Mouse (Mus musculus) embryo, embryonic 9.5 days (tissue): Measurements from ENCODE around the gene Fam171a2.

Source experiments
- DNase-seq: peaks from one replicate; pipeline ENCODE4 v3.0.0-alpha.2; 2017; ENCODE audit errors: extremely low spot score

Fam171a2 gene

DNA sequence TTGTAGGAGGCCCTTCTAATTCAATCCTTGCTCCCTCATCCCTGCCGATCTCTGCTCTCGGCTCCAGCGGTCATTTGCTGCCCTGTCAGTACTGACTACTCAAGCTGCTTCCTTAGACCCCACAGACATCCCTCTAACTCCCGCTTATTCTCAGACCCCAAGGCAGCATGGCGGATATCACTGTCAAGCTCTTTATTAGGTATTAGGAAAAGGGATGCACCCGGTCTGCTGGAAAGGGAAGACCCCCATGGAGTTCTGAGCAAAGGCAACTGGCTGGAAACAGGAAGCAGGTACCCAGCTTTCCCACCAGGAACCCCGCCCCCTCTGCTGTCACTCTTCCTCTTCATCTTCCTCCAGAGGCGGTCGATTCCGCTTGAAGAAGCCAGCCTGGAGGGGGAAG, 5.6 kb upstream of the Fam171a2 start:
- DNase-seq: no peak

DNA sequence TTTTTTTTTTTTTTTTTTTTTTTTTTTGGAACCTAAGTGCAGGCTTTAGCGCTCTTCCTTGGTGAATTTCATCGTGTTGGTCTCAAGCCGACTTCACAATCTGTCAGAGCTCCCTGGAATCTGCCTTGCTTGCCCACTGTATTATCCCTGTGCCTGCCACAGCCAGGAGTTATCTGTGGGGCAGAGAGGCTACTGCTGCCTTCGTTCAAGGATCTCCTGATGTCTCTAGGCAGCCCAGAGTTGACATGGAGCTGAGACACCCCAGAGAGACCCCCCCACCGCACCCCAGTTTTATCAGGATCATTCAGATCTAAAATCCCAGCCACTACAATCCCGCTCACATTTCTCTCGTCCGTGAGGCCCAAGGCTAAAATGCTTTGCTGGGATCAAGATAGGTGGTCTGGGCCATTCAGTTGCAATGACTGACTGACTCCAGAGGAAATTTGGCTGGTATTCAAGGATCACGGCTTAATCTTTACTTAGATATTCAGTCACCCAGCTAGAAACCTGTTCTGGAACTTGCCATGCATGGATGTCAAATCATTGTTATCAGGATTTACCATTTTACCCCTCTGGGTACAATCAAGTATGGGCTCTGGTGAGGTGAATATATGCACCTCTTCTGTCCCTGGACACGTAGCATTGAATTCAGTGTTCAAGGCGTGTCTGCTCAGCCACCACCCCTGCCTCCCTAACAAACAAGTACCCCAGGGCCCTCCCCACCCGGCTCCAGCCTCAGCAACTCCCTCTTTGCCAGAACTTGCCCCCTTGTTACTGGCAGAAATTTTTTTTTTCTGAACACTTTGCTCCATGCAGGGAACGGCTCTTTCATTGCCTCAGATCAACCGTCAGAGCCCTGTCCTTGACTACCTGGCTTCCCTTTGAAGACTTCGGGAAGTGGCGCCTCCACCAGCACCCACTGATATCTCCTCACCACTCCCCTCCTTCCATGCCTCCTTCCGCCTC, 1.8 kb upstream of the Fam171a2 start:
- DNase-seq: no peak

DNA sequence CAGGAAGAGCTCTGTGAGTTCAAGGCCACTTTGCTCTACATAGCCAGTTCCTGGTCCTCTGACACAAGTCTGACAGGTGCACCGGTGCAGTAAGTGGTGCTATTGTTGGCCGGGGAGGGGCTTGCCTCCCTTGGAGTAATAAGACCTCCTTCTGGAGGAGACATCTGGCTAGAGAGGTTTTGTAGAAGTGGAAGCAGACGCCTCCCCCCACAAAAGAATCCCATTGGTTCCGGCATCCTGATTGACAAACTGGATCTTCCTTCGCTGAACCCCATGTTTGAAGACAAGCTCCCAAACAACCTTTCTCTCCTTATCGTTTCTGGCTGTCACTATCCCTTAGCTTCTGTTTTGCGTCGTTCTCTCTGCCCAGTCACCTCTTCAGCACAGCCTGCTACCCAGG, 845 bp upstream of the Fam171a2 start:
- no peak for DNase-seq

DNA sequence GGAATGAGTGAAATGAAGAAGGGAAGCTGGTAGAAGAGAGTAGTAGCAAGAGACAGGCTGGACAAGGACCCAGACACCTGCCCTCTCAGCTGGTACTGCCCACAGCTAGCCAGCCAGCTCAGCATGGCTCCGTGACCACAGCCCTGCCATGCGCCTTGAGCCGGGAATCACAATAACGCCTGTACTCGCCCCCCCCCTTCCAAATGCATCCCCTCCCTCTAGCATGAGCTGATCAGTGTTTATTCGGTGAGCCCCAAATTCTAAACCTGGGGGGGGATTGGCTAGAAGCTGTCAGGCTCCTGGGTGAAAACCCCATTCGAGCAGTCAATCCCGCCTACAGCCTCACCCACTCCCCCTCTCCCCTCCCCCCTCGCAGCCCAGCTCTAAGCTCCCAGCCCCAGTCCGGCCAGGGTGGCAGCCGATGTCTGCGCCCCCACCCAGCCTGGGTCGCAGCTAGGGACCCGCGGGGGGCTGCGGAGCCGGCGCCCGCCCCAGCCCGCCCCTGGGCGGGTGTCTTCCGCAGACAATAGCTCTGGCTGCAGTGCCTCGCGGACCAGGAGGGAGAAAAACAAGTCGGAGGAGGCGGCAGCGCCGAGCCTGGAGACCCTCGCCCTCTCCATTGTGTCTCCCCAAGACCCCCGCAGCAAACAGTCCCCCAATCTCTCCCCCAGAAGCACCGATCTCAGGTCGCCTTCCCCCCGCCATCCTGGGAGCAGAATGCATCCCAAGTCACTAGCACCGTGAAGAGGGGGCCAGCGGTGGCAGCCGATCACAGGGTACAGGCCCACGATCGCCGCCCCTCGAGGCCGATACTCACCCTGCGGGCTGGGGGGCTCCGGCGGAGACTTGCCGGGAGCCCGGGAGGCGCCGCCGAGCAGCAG, 661 bp downstream of the Fam171a2 start:
- peak; percentile 78 for DNase-seq

DNA sequence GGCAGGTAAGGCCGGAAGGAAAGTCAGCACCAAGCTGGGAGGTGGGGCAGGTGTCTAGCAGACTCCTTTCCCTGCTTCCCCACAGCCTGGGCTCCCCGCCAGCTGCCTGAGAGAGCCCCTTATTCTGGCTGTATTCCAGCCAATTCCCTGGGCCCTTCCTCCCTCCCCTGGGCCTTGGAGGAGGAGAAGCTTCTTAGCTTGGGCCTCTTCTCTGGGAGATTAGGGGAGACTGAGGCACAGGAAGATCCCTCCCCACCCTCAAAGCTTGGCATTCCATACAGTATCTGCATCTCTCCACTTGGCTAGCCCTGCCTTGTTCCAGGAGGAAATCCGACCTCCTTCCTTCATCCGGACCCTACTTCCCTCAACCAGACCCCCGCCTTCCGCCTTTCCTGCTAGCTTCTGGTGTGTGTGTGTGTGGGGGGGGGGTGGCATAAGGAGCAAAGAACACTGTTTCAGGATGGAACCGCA, 1.6 kb downstream of the Fam171a2 start:
- no peak for DNase-seq

DNA sequence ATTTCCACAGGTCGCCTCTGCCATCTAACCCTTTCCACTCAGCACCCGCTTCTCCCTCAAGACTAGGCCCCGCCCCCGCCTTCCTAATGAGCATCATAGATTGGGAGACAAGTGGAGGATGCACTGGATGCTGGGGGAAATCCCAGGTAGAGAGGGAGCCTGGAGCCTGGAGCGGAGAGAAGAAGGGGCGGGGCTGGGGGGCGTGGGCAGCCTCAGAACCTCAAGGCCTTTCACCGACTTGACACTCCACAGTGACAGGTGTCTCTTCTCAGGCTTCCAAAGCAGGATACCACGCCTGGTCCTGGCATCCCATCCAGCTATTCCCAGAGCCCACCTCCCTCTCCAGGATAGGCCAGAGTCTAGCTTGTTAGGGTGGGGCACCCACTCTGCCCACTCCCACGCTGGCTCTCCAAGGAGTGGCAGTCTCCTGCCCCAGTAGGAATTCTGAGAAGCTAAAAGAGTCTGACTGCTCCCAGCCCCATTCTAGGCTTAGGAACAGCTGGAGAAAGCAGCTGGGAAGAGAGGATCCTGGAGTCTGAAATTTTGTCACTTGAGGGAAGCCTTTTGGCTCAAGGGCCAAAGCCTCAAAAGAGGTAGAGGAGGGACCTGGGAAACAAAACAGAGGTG, 2.1 kb downstream of the Fam171a2 start:
- DNase-seq: no peak

DNA sequence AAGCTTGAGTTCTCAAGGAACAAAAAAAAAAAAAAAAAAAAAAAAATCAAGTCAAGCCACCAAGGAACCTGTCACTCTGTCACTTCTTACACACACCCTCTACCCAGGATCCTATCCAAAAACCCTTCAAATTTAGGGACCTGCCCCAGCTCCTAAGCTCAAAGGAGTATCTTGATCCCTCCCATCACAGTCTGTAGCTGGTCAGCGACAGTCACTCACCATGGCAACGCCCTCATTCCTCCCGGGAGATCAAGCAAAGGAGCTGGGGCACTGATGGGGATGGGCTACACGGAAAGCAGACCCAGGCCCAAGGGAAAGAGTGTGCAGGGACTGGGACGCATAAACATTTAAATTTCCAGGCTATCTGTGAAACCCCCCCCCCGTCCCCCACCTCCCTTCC, 2.7 kb downstream of the Fam171a2 start:
- DNase-seq: no peak

DNA sequence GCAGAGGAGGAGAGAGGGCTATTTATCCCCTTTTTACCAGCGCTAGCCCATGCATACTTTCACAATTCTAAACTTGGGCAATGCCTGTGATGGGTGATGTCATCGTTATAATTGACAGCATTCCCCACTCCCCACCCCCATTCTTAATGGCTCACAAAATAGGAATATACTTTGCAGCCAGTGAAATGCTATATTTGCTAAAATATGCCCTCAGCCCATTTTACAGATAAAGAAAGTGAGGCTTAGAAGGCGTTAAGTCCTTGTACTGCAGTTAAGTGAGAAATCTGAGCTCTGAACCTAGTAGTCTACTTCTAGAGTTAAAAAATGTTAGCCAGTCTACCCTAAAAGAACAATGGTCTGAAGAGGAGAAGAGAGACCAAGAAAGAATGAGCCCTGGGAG, 3.2 kb downstream of the Fam171a2 start:
- no peak for DNase-seq

DNA sequence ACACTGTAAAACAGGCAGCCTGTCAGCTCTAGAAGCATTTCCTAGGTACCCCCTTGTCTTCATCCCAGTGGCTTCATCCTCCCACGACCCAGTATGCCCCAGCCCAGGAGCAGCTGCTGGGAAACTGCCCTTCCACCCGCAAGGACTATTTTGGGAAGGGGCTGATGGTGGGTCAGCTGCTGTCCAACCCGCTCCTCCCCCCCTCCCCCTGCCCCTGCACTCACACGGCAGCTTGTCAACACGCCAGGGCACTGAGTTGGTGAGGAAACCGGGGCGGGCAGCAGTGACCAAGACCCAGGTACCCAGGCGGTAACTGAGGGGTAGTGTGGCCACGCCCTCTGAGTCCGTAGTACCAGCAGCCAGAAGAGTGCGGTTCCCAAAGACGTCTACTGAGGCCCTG, 3.7 kb downstream of the Fam171a2 start:
- no peak for DNase-seq

DNA sequence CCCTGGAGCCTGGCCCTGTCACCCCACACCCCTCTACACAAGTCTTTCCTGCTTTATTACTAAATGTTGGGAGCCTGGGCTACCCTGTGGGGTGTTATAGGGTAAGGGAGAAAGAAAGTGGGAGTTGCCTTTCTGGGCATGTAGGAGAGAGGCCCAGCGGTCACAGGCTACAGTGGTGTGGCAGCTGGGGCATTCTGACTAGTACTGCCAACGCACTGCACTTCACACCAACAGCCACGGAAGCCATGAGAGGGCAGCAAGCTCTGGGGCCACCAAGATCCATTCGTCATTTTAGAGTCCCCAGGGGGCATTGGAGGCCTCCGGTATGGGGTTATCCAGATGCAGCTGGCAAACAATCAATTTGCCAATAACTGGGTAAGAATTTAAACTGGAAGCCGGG, 5.4 kb downstream of the Fam171a2 start:
- no peak for DNase-seq

DNA sequence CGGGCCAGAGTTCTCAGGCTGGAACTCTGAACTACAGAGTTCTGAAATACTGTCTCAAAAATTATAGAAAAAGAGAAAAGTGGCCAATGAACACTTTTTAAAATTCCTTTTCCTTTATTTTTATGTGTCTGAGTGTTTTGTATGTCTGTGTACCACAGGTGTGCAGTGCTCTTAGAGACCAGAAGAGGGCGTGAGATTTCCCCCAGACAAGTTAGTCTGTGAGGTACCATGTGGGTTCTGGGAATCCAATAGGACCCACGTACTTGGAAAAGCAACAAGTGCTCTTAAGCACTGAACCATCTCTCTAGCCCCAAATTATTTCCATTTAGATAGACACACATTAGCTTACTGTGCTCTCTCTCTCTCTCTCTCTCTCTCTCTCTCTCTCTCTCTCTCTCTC, 6.0 kb downstream of the Fam171a2 start:
- DNase-seq: no peak

DNA sequence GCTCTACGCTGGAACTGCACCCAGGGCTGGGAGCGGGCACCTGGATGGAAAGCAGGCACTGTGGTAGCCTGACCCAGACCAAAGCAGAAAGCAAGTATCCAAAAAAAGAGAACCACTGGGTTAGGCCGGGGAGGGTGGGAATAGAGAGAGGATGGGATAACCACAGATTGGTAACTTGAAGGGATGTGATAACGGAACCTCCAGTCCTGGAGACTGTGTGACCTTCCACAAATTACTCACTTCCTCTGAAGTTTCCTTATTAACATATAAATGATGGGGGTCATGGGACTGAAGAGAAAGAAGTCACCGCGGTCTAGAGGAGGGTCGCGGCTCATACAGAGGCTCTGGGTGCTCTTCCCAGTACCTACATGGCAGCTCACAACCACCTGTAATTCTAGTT, 7.2 kb downstream of the Fam171a2 start:
- no peak for DNase-seq

DNA sequence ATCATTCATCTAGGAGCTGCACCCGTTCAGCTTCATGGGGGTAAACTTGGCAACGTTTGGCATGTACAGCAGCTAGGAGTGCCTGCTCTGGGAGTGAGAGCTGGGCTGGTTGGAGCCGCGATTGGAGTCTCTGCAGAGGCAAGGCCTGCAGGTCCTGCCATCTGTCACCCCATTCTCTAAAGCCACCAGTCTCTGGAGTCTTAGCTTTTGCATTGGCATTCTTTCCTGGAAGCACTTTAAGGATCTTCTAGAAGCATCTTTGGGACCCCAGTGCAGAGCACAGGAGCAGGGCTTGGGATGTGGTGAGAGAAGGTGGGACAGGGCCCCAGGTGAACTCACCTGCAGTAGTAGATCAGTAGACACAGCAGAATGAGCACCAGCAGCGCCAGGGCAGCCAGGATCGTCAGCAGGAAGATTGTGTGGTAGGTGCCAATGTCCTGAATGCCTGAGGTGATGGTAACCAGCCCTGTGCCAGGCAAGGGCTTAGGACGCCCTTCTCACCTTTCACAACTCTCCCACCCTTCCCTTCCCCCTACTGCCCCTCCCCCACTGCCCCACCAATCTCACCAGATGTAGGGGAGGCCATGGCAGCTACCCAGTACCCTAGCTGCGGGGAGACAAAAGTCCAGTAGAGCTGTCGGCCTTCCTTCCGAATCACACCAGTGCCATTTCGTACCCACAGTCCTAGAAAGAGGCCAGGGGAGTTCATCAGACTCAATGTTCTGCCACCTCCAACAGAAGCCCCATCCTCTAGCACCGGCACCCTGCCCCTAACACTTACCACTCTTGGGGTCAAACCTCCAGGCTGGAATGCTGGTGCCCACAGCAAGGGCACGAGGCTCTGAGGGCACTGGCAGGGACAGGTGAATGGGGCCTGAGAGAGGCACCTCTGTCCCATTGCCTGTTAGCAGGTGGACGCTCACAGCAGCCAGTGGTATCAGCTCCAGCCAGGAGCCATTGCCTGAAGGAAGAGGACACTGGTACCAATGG, 8.1 kb downstream of the Fam171a2 start:
- DNase-seq: no peak

DNA sequence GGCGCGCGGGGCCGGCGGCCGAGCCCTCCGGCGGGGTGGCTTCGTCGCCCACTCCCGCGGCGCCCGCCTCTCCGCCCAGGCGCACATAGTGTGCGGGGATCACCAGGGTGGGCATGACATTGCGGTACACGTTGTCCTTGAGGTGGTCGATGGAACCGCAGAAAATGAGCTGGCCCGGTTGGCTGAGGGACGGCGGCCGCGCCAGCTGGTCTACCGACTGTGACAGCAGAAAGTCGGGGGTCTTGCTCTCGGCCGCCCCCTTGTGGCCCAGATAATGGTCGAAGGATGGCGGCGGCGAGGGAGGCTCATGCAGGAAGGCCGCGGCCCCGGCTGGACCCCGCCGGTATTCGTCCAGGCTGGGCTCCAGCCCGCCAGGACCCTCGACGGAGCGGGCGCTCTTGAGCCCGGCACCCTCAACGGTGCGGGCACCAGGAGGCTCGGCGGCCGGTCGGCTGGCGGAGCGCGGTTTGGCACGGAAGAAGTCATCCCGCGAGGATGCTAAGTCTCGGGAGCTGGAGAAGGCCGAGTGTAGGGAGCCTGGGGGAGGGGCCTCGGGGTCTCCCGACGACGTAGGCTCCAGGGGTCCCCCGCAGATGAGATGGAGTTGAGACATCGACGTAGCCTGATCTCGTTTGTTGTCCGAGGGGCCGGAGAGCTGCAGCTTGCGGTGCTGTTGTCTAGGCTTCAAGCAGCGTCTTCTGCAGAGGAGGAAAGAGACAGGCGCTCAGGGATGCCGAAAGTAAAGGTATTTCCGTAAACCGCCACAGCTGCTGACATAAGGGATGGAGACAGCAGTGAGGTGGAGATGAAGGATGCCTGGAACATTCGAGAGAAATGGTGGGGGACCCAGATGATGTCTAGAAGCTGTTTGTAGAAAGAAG, 9.0 kb downstream of the Fam171a2 start:
- DNase-seq: peak; percentile 93

DNA sequence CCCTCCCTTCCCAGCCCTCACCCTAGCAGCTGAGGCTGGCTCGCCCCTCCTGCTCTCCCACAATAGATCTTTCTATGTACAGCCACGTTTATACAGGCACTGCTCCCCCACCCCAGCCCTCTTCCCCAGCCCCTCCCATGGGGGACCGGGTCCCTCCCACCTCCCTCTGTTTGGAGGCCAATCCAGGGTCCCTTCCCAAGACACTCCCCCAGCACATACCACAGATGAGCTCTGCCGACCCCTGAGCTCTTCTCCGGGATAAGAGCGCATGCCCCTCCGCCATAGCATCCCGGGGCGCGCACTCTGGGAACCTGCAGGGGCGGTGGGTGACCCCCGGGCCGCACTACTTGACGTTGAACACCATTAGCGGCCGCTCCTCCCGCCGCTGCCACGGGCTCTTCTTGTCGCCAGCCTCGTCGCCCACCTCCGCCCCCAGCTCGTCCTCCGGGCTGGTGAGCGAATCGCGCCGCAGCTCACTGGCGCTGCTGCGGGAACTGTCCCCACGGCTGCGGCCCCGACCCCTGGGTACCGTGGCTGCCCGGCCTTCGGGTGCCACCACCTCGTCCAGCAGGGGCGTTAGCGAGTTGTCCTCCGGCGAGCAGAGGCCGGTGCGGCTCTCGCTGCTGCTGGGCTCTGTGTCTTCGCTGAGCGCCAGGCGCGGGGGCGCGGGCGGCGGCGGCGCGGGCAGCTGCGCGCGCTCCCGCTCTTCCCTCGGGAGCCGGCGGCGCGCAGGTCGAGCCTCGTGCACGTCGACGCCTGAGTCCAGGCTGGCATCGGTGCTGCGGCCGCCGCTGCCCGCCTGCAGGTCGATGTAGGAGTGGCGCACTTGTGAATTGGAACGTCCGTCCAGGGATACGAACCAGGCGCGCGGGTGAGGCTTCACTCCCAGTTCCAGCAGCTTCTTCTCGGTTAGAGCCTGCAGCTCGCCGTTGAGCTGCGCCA, 10.1 kb downstream of the Fam171a2 start:
- peak; percentile 78 for DNase-seq

DNA sequence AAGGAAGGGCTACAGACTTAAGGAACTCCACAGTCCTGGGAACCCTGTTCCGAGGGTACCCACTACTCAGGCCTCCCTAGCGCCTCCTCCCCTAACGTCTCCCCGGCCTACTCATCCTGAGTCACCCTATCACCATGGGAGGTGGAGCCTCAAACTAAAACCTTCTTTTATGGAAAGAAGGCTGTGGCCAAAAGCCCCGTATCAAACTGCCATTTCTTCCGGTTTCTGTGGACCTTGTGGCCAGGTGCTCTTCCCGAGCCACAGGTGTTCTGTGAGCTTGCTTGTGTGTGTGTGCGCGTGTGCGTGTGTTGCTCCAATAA, 11.1 kb downstream of the Fam171a2 start:
- DNase-seq: no peak

DNA sequence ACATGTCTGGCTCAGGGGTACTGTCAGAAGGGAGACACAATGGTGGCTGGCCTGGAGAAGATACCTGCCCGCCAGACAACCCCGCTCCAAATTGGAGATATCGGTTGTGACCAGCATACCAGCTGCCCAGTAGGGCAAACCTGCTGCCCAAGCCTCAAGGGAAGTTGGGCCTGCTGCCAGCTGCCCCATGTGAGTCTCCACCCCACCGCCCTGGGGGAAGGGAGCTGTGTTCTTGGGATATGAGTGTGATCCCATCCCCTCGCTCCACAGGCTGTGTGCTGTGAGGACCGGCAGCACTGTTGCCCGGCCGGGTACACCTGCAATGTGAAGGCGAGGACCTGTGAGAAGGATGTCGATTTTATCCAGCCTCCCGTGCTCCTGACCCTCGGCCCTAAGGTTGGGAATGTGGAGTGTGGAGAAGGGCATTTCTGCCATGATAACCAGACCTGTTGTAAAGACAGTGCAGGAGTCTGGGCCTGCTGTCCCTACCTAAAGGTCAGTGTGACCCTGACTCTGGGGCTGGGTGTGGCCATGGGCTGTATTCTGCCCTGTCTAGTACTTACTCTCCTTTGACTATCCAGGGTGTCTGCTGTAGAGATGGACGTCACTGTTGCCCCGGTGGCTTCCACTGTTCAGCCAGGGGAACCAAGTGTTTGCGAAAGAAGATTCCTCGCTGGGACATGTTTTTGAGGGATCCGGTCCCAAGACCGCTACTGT, 11.6 kb downstream of the Fam171a2 start:
- DNase-seq: no peak
